Mouse (Mus musculus): ENCODE data around the gene Timeless. TPM values are rescaled to one million over a fixed set of nuclear protein-coding genes. Genes with fewer than 3 reads are reported as not detected.
A peak's percentile ranks its signal among the peaks of the same experiment; 100 is the strongest.

The Timeless gene
- polyA plus RNA-seq, 1 experiment from 2014 or later = 34.8 TPM

DNA sequence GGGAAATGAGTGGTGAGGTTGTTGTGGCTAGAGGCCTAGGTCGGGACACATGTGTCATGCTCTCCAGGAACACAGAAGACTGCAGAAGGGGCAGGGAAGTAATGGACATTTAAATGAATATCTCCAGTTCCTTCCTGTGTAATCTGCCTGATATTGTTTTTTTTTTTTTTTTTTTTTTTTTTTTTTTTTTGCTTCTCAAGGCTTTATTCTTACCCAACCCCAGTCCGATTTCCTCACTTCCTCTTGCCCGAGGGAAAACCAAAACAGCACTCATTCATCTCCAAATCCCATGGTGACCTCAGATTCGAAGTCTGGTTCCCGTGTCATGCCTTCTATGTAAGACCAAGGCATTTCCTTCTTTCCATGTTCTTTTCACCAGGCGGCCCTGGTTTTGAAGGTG is 66.4 kb downstream of the Timeless start:
- H3K9me3 ChIP-seq (replicated peaks) = no peaks in the 10 kb centered on the region
- DNase-seq (no peak), ATAC-seq (ENCODE audit: low read depth) (no peak)
- no peak overlapping the region for H3K4me2 ChIP-seq
- H3K27ac ChIP-seq = no peak overlapping the region
- H3K4me1 ChIP-seq (replicated peaks) = peaks cover 22% of the 10 kb centered on the region
- H3K4me3 ChIP-seq (replicated peaks) = no peak overlapping the region
- no peaks in the 10 kb centered on the region for H3K36me3 ChIP-seq
- 51% methylated on average over 6 of the region's 6 CpGs for WGBS (ENCODE audit: insufficient replicate concordance)
- H3K27me3 ChIP-seq = no peaks in the 10 kb centered on the region; the same call in 1 of the 2 replicates
- H3K9ac ChIP-seq = no peak overlapping the region

DNA sequence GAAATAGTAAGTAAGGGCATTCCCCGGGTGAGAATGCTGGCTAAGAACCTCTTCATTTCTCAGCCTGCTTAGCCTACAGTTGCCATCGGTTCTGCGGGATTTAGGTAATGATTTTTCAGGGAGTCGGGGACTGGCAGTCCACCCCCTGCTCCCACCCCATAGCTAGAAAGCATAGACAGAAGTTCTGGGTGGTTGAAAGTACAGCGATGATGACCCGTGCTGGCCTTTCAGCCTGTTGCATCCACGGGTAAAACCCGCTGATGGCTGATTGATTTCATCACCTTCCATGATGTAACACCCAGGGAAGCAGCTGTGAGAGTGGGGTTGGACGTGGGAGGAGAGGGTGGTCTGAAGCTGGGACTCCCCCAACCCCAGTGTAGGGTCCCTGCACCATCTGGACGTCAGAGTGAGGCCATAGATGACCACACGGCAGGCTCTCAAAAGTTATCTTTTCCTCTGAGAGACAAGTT is 66.9 kb downstream of the Timeless start, which contains the start of gene Il23a:
Gene Il23a, minus strand, starts transcription at position 51 of the 470 bp plus-strand sequence.
- DNase-seq (no peak), ATAC-seq (ENCODE audit: low read depth) (no peak)
- Histone ChIP-seq H3K4me2 (no peak within 1 kb of the TSS), H3K36me3 (no peaks in the 10 kb centered on the region), H3K27ac (no peak within 1 kb of the TSS), H3K9me3 (replicated peaks) (no peaks in the 10 kb centered on the region), H3K27me3 (no peaks in the 10 kb centered on the region; the same call in 1 of the 2 replicates), H3K4me3 (replicated peaks) (no peak within 1 kb of the TSS), H3K9ac (no peak within 1 kb of the TSS), H3K4me1 (replicated peaks) (peaks cover 24% of the 10 kb centered on the region)
- WGBS (ENCODE audit: insufficient replicate concordance) = 68% methylated on average over 11 of the region's 11 CpGs

DNA sequence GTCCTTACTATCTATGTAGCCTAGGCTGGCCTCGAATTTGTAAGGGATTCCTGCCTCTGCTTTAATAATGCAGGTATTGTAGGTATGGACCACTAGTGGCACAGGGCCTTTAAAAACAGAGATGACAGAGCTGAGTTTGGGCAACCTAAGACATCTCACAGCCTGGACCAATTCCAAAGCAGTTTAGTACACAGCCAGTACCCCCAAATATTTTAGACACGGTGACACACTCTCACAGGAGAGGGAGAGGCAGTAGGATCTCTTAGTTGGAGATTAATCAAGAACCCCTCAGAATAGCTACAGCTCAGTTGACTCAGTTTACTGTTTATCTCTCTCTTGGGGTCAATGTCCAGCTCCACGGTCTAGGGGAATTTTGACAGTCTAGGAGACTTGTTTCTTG is 70.5 kb downstream of the Timeless start:
- Histone ChIP-seq H3K4me3 (replicated peaks) (peak overlapping the region; percentile 72), H3K27me3 (no peaks in the 10 kb centered on the region; the same call in 1 of the 2 replicates), H3K9me3 (replicated peaks) (no peaks in the 10 kb centered on the region), H3K9ac (peak overlapping the region; percentile 90), H3K4me2 (peak overlapping the region; percentile 81), H3K4me1 (replicated peaks) (peaks cover 37% of the 10 kb centered on the region), H3K27ac (peak overlapping the region; percentile 92), H3K36me3 (peaks cover 3% of the 10 kb centered on the region; the same call in 1 of the 2 replicates)
- DNase-seq = no peak
- WGBS (ENCODE audit: insufficient replicate concordance) = 21% methylated on average over 3 of the region's 3 CpGs
- ATAC-seq (ENCODE audit: low read depth) = no peak

Other genes starting within 250 kb of the Timeless start
- not detected in 2 replicates for gene Hsd17b6, start 224.5 kb upstream of the Timeless start, polyA plus RNA-seq (2015; fragmentation: Nextera tagmentation; extraction: Ambion mirVana)
- 87.0 and 99.1 TPM in 2 replicates for gene Prim1, start 216.9 kb upstream of the Timeless start, polyA plus RNA-seq (2015; fragmentation: Nextera tagmentation; extraction: Ambion mirVana)
- gene Naca, start 196.5 kb upstream of the Timeless start, polyA plus RNA-seq (2015; fragmentation: Nextera tagmentation; extraction: Ambion mirVana) = 599 and 646 TPM in 2 replicates
- 380 and 439 TPM in 2 replicates for gene Ptges3, start 173.1 kb upstream of the Timeless start, polyA plus RNA-seq (2015; fragmentation: Nextera tagmentation; extraction: Ambion mirVana)
- 2,036 and 2,215 TPM in 2 replicates for gene Atp5b, start 148.8 kb upstream of the Timeless start, polyA plus RNA-seq (2015; fragmentation: Nextera tagmentation; extraction: Ambion mirVana)
- 5.8 and 6.7 TPM in 2 replicates for gene Baz2a, start 140.5 kb upstream of the Timeless start, polyA plus RNA-seq (2015; fragmentation: Nextera tagmentation; extraction: Ambion mirVana)
- gene Rbms2, start 51.8 kb upstream of the Timeless start, polyA plus RNA-seq (2015; fragmentation: Nextera tagmentation; extraction: Ambion mirVana) = 7.0 and 8.8 TPM in 2 replicates
- gene Gls2, start 37.6 kb upstream of the Timeless start, polyA plus RNA-seq (2015; fragmentation: Nextera tagmentation; extraction: Ambion mirVana) = 1.9 and 2.2 TPM in 2 replicates
- 24.1 and 24.7 TPM in 2 replicates for gene Spryd4, start 20.3 kb upstream of the Timeless start, polyA plus RNA-seq (2015; fragmentation: Nextera tagmentation; extraction: Ambion mirVana)
- gene Mip, start 6.2 kb upstream of the Timeless start, polyA plus RNA-seq (2015; fragmentation: Nextera tagmentation; extraction: Ambion mirVana) = 0.09 TPM in 1 of 2 replicates, not detected in the other
- gene Apon, start 22.0 kb downstream of the Timeless start, polyA plus RNA-seq (2015; fragmentation: Nextera tagmentation; extraction: Ambion mirVana) = 0.31 and 0.49 TPM in 2 replicates
- 46.0 and 46.6 TPM in 2 replicates for gene Apof, start 36.6 kb downstream of the Timeless start, polyA plus RNA-seq (2015; fragmentation: Nextera tagmentation; extraction: Ambion mirVana)
- gene Stat2, start 38.5 kb downstream of the Timeless start, polyA plus RNA-seq (2015; fragmentation: Nextera tagmentation; extraction: Ambion mirVana) = 5.7 and 6.3 TPM in 2 replicates
- 0.10 TPM in 1 of 2 replicates, not detected in the other for gene Il23a, start 66.7 kb downstream of the Timeless start, polyA plus RNA-seq (2015; fragmentation: Nextera tagmentation; extraction: Ambion mirVana)
- gene Pan2, start 71.3 kb downstream of the Timeless start, polyA plus RNA-seq (2015; fragmentation: Nextera tagmentation; extraction: Ambion mirVana) = 11.8 and 14.4 TPM in 2 replicates
- 99.7 and 105 TPM in 2 replicates for gene Cnpy2, start 90.4 kb downstream of the Timeless start, polyA plus RNA-seq (2015; fragmentation: Nextera tagmentation; extraction: Ambion mirVana)
- 149 and 170 TPM in 2 replicates for gene Cs, start 105.7 kb downstream of the Timeless start, polyA plus RNA-seq (2015; fragmentation: Nextera tagmentation; extraction: Ambion mirVana)
- 4.6 and 4.8 TPM in 2 replicates for gene Coq10a, start 136.9 kb downstream of the Timeless start, polyA plus RNA-seq (2015; fragmentation: Nextera tagmentation; extraction: Ambion mirVana)
- gene Ankrd52, start 145.1 kb downstream of the Timeless start, polyA plus RNA-seq (2015; fragmentation: Nextera tagmentation; extraction: Ambion mirVana) = 5.0 and 5.1 TPM in 2 replicates
- gene Slc39a5, start 169.2 kb downstream of the Timeless start, polyA plus RNA-seq (2015; fragmentation: Nextera tagmentation; extraction: Ambion mirVana) = 30.5 and 32.8 TPM in 2 replicates
- gene Nabp2, start 179.4 kb downstream of the Timeless start, polyA plus RNA-seq (2015; fragmentation: Nextera tagmentation; extraction: Ambion mirVana) = 57.3 and 64.4 TPM in 2 replicates
- 9.0 and 10.7 TPM in 2 replicates for gene Rnf41, start 179.6 kb downstream of the Timeless start, polyA plus RNA-seq (2015; fragmentation: Nextera tagmentation; extraction: Ambion mirVana)
- 18.5 and 30.1 TPM in 2 replicates for gene Smarcc2, start 227.2 kb downstream of the Timeless start, polyA plus RNA-seq (2015; fragmentation: Nextera tagmentation; extraction: Ambion mirVana)